Comparison of ENCODE assay signal across 21 mouse cellular contexts in genomic region chr14:58502890-58503289, GRCm38 (mm10).
DNase-seq lines count a peak whose midpoint lies in the region; ATAC-seq and TF ChIP-seq lines count a peak whose summit lies in the region.
"Had no signal": no experiment of that assay in that cellular context is flagged by ENCODE, and none has a peak within 500 bp of the region (broad histone marks: within the 10 kb centered on the region; RNA-seq: fewer than 3 reads in every experiment).

No protein-coding gene starts in this region.

- H3K4me3 ChIP-seq in lung, postnatal 0 days (ENCODE audit: low read depth, low read length) = no peak overlapping the region
- no peak overlapping the region for H3K4me3 ChIP-seq in myocyte
- H3K4me3 ChIP-seq: gastrocnemius, adult 2 months; heart, embryonic 10.5 days; hindbrain, embryonic 10.5 days had no signal

- H3K9ac ChIP-seq in lung, postnatal 0 days (replicated peaks; ENCODE audit: low read depth) = no peak overlapping the region
- H3K9ac ChIP-seq: forebrain, postnatal 0 days; hindbrain, embryonic 14.5 days had no signal

- no peaks in the 10 kb centered on the region for H3K27me3 ChIP-seq in lung, postnatal 0 days (replicated peaks; ENCODE audit: insufficient read depth, low read length)
- H3K27me3 ChIP-seq in myocyte (ENCODE audit: control insufficient read depth, insufficient read depth, insufficient read length) = no peaks in the 10 kb centered on the region
- H3K27me3 ChIP-seq: Patski had no signal

- no peak for TF ChIP-seq POLR2A in myocyte (IDR thresholded peaks at IDR 0.05; ENCODE audit: insufficient read length, low read depth)

- H3ac ChIP-seq in myocyte (ENCODE audit: control insufficient read depth, insufficient read length) = no peak overlapping the region

- no peaks in the 10 kb centered on the region for H3K4me1 ChIP-seq in lung, postnatal 0 days (ENCODE audit: insufficient read depth, low read depth, low read length)

- H3K36me3 ChIP-seq in lung, postnatal 0 days (ENCODE audit: insufficient read depth, low read length) = no peaks in the 10 kb centered on the region
- no peaks in the 10 kb centered on the region for H3K36me3 ChIP-seq in myocyte (ENCODE audit: control insufficient read depth, insufficient read depth)
- H3K36me3 ChIP-seq: heart, embryonic 10.5 days; hindbrain, embryonic 10.5 days had no signal

- 0 out of 2 replicates have a peak, but pooled peaks have one; percentile 21 for ATAC-seq in lung, postnatal 0 days
- ATAC-seq: forebrain, embryonic 14.5 days; forebrain, postnatal 0 days; hindbrain, postnatal 0 days; Patski had no signal

- TF ChIP-seq CTCF in lung, postnatal 0 days (IDR thresholded peaks at IDR 0.05) = no peak

- no peak overlapping the region for H3K27ac ChIP-seq in lung, postnatal 0 days (ENCODE audit: low read length)
- H3K27ac ChIP-seq: gastrocnemius, adult 2 months; heart, embryonic 10.5 days; hindbrain, embryonic 10.5 days; hindbrain, embryonic 14.5 days; hindbrain, postnatal 0 days had no signal

- no peaks in the 10 kb centered on the region for H3K9me3 ChIP-seq in lung, postnatal 0 days (ENCODE audit: low read length)
- H3K9me3 ChIP-seq: heart, embryonic 10.5 days had no signal

- H3K4me2 ChIP-seq in lung, postnatal 0 days (replicated peaks; ENCODE audit: low read depth, low read length) = no peak overlapping the region
- H3K4me2 ChIP-seq in myocyte (ENCODE audit: low read depth) = peak overlapping the region; percentile 56
- H3K4me2 ChIP-seq: hindbrain, embryonic 14.5 days had no signal

- peak; percentile 35 for DNase-seq in lung, postnatal 0 days (ENCODE audit: low spot score)
- no peak for DNase-seq in lung, postnatal 4 days
- peak; percentile 55 for DNase-seq in urinary bladder, postnatal 14 days (ENCODE audit: low spot score)
- DNase-seq in urinary bladder, adult 2 months (ENCODE audit: low spot score) = no peak
- DNase-seq in Muller cell, postnatal 12 days (ENCODE audit: inconsistent ontology term) = peak; percentile 72
- DNase-seq in liver = no peak
- DNase-seq in ovary, postnatal 36 days (ENCODE audit: low spot score) = no peak
- DNase-seq: adrenal gland, postnatal 10 days; cerebellum, adult 18-20 months; cerebellum, adult 9-10 months; cerebellum, postnatal 14 days; forebrain, postnatal 0 days; gastrocnemius, adult 2 months; gastrocnemius, postnatal 14 days had no signal

- TF ChIP-seq EP300 in lung, postnatal 0 days (IDR thresholded peaks at IDR 0.05) = no peak

- 68% methylated on average over 8 of the region's 8 CpGs for WGBS in lung, postnatal 0 days

- no peaks in the 10 kb centered on the region for H3K79me2 ChIP-seq in myocyte (ENCODE audit: control insufficient read depth, insufficient read depth)

TF ChIP-seq in myocyte, 11 proteins besides CTCF, POLR2A, EP300 and RAD21:
- TF ChIP-seq MYOD1 (IDR thresholded peaks at IDR 0.05; ENCODE audit: control insufficient read depth in 1 of 3, insufficient read length in 2 of 3, low read depth in 2 of 3) (peak in 2 of 3 experiments; percentile 58 to 62), MYOG (IDR thresholded peaks at IDR 0.05; ENCODE audit: control insufficient read depth in 1 of 3, insufficient read depth in 1 of 3, insufficient read length in 2 of 3, low read depth in 2 of 3) (peak in 1 of 3 experiments; percentile 20), SRF (IDR thresholded peaks at IDR 0.05; ENCODE audit: control insufficient read depth, insufficient read length, low read depth) (no peak)
TF ChIP-seq in myocyte: peak in this region for 2.

Comparison
In these comparisons a context has a peak if more than half of its experiments do, and no peak if none do; other contexts are left out.
1. DNase-seq: peak in lung, postnatal 0 days (single experiment), urinary bladder, postnatal 14 days (single experiment) and Muller cell, postnatal 12 days (single experiment); none in lung, postnatal 4 days (0 of 2), urinary bladder, adult 2 months (single experiment), liver (single experiment) and ovary, postnatal 36 days (single experiment).